Mouse (Mus musculus) stomach, postnatal 0 days (tissue): ENCODE data around the gene Polk.

Source experiments
- CTCF ChIP-seq: IDR thresholded peaks from 2 replicates; pipeline ENCODE4 v1.5.1; 2016; ENCODE audit warnings: antibody characterized with exemption, low read depth, mild to moderate bottlenecking, moderate library complexity
- EP300 ChIP-seq: optimal IDR thresholded peaks from 2 replicates; pipeline ENCODE3; 2016; ENCODE audit warnings: antibody characterized with exemption

GRCm38 (mm10) chr13:96487968-96488367, 54.4 kb downstream of the Polk start:
- TF ChIP-seq CTCF (no peak), EP300 (no peak)
